Mouse (Mus musculus): Measurements from ENCODE around the gene Sfswap. TPM values are rescaled to one million over a fixed set of nuclear protein-coding genes. Genes with fewer than 3 reads are reported as not detected.

The Sfswap gene
- total RNA-seq, 4 experiments from 2014 or later: 16.5 to 23.9 (median 19.9) TPM

GRCm38 (mm10) chr5:129529571-129529970, 28.6 kb downstream of the Sfswap start:
- DNase-seq (ENCODE audit: low spot score in 2 of 2): no peak

- no peak for DNase-seq (ENCODE audit: low spot score in 2 of 2)
These were observed 32.7 kb downstream of the Sfswap start for GRCm38 (mm10) chr5:129533731-129534130.

GRCm38 (mm10) chr5:129534500-129534899, 33.5 kb downstream of the Sfswap start:
- DNase-seq (ENCODE audit: low spot score in 2 of 2): peak in 1 of 2 experiments; percentile 24

GRCm38 (mm10) chr5:129535021-129535420, 34.0 kb downstream of the Sfswap start:
- no peak for DNase-seq (ENCODE audit: low spot score in 2 of 2)

- DNase-seq (ENCODE audit: low spot score in 2 of 2): no peak
These were observed 34.4 kb downstream of the Sfswap start for GRCm38 (mm10) chr5:129535431-129535830.

GRCm38 (mm10) chr5:129538826-129539225, 37.8 kb downstream of the Sfswap start:
- no peak for DNase-seq (ENCODE audit: low spot score in 2 of 2)

- no peak for DNase-seq (ENCODE audit: low spot score in 2 of 2)
These were observed 41.2 kb downstream of the Sfswap start for GRCm38 (mm10) chr5:129542236-129542635.

- DNase-seq (ENCODE audit: low spot score in 2 of 2): no peak
These were observed 44.8 kb downstream of the Sfswap start for GRCm38 (mm10) chr5:129545787-129546186.

- no peak for DNase-seq (ENCODE audit: low spot score in 2 of 2)
These were observed 48.7 kb downstream of the Sfswap start for GRCm38 (mm10) chr5:129549716-129550115.

- DNase-seq (ENCODE audit: low spot score in 2 of 2): no peak
These were observed 49.8 kb downstream of the Sfswap start for GRCm38 (mm10) chr5:129550790-129551189.

- DNase-seq (ENCODE audit: low spot score in 2 of 2): no peak
These were observed 51.0 kb downstream of the Sfswap start for GRCm38 (mm10) chr5:129551991-129552390.

GRCm38 (mm10) chr5:129553642-129554041, 52.6 kb downstream of the Sfswap start:
- DNase-seq (ENCODE audit: low spot score in 2 of 2): no peak

GRCm38 (mm10) chr5:129558591-129558990, 57.6 kb downstream of the Sfswap start:
- no peak for DNase-seq (ENCODE audit: low spot score in 2 of 2)

GRCm38 (mm10) chr5:129559283-129559682, 58.3 kb downstream of the Sfswap start:
- DNase-seq (ENCODE audit: low spot score in 2 of 2): no peak

- DNase-seq (ENCODE audit: low spot score in 2 of 2): no peak
These were observed 61.3 kb downstream of the Sfswap start for GRCm38 (mm10) chr5:129562342-129562741.

- no peak for DNase-seq (ENCODE audit: low spot score in 2 of 2)
These were observed 67.6 kb downstream of the Sfswap start for GRCm38 (mm10) chr5:129568596-129568995.

- no peak for DNase-seq (ENCODE audit: low spot score in 2 of 2)
These were observed 77.2 kb downstream of the Sfswap start for GRCm38 (mm10) chr5:129578201-129578600.

- no peak for DNase-seq (ENCODE audit: low spot score in 2 of 2)
These were observed 79.0 kb downstream of the Sfswap start for GRCm38 (mm10) chr5:129580046-129580445.

- DNase-seq (ENCODE audit: low spot score in 2 of 2): no peak
These were observed 79.6 kb downstream of the Sfswap start for GRCm38 (mm10) chr5:129580572-129580971.

GRCm38 (mm10) chr5:129581015-129581414, 80.0 kb downstream of the Sfswap start:
- no peak for DNase-seq (ENCODE audit: low spot score in 2 of 2)

- DNase-seq (ENCODE audit: low spot score in 2 of 2): no peak
These were observed 82.3 kb downstream of the Sfswap start for GRCm38 (mm10) chr5:129583331-129583730.

GRCm38 (mm10) chr5:129583761-129584582, 83.0 kb downstream of the Sfswap start, which contains the start of gene Mmp17:
Gene Mmp17 (plus strand): TSS chr5:129584169.
- DNase-seq (ENCODE audit: low spot score in 2 of 2): peak; percentile 76 to 79

Data from gastrocnemius, adult 8-10 months (tissue).